Mouse (Mus musculus): Measurements from ENCODE around the gene Kcnj12.

DNA sequence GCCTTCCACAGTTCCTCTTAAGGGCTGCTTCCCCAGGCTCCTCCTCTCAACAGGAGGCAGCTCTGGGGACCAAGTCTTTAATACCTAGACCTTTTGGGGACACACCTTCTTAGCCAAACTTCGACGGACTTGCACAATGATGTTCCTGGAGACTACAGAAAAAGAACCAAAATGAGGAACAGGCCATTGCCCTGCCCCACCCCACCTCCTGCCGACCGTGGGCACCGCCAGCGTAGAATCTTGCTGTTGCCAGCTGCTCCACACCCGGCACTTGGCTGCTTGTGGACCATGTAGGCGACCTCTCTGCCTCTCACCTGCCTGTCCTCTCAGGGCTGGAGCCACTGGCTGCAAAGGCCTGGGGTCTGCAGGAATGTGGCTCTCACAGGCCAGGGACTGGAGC lies 93.9 kb downstream of the Kcnj12 start:
- no peak for TF ChIP-seq ZNF384 (IDR thresholded peaks at IDR 0.05; ENCODE audit: low read depth, low read length)
- no peak for TF ChIP-seq EP300 (IDR thresholded peaks at IDR 0.05; ENCODE audit: low read length)
- no peak for TF ChIP-seq CTCF (conservative IDR thresholded peaks at IDR 0.05 in 1 of 2, IDR thresholded peaks at IDR 0.05 in 1 of 2; ENCODE audit: low read depth in 2 of 2, low read length in 2 of 2)
- no peak for TF ChIP-seq UBTF (IDR thresholded peaks at IDR 0.05; ENCODE audit: low read depth, low read length)
- no peak for TF ChIP-seq POLR2A (IDR thresholded peaks at IDR 0.05; ENCODE audit: low read depth, low read length)
- no peak for TF ChIP-seq TBP (conservative IDR thresholded peaks at IDR 0.05; ENCODE audit: low read depth, low read length)
